Mouse (Mus musculus) liver, embryonic 13.5 days (tissue): ENCODE measurements around the gene Cabp4. TPM values are rescaled to one million over a fixed set of nuclear protein-coding genes. Genes with fewer than 3 reads are reported as not detected.

Experiments used
- ATAC-seq: fragments of 200-750 bp; cut with Nextera tagmentation; 2 replicates; pipeline ENCODE4 v1.8.0; 2017; ENCODE audit warnings: low read depth, mild to moderate bottlenecking, moderate number of reproducible peaks, moderate library complexity
- DNase-seq: peaks from one replicate; pipeline ENCODE4 v3.0.0; 2022
- H3K27ac ChIP-seq: fragments of 300-500 bp; sonication (generic); 2 replicates; pipeline ENCODE4 v1.5.1; 2015; ENCODE audit warnings: moderate library complexity, mild to moderate bottlenecking, inconsistent platforms
- H3K27me3 ChIP-seq: fragments of 300-500 bp; sonication (generic); 2 replicates; pipeline ENCODE4 v1.6.1; 2015; ENCODE audit warnings: mild to moderate bottlenecking, inconsistent platforms
- H3K36me3 ChIP-seq: fragments of 300-500 bp; sonication (generic); 2 replicates; pipeline ENCODE4 v1.6.1; 2015; ENCODE audit warnings: mild to moderate bottlenecking, inconsistent platforms
- H3K4me1 ChIP-seq: fragments of 300-500 bp; sonication (generic); replicated peaks from 2 replicates; pipeline ENCODE4 v1.6.1; 2015; ENCODE audit warnings: inconsistent platforms
- H3K4me2 ChIP-seq: fragments of 300-500 bp; sonication (generic); 2 replicates; pipeline ENCODE4 v1.6.1; 2015; ENCODE audit warnings: inconsistent platforms, mild to moderate bottlenecking, moderate library complexity
- H3K4me3 ChIP-seq: fragments of 300-500 bp; sonication (generic); replicated peaks from 2 replicates; pipeline ENCODE4 v1.5.1; 2015; ENCODE audit warnings: mild to moderate bottlenecking, inconsistent platforms
- H3K9ac ChIP-seq: fragments of 300-500 bp; sonication (generic); 2 replicates; pipeline ENCODE4 v1.6.1; 2015; ENCODE audit warnings: mild to moderate bottlenecking, inconsistent platforms
- H3K9me3 ChIP-seq: fragments of 300-500 bp; sonication (generic); replicated peaks from 2 replicates; pipeline ENCODE4 v1.6.1; 2016; ENCODE audit warnings: inconsistent platforms
- WGBS: fragments of 180-500 bp; shearing (Covaris S2); methylation state at CpG from one replicate; pipeline ENCODE4 v1.1.7; 2015; ENCODE audit not compliant: insufficient replicate concordance; 5-methylcytosine and 5-hydroxymethylcytosine counted together
- polyA plus RNA-seq: library from polyadenylated mRNA; unstranded; fragments of >200 nt; fragmentation: Nextera tagmentation; extraction: Ambion mirVana; gene quantifications from 2 replicates; pipeline ENCODE4 v1.2.1, GENCODE M21; 2015

Cabp4 gene
- polyA plus RNA-seq: 0.07 and 0.13 TPM in 2 replicates

DNA sequence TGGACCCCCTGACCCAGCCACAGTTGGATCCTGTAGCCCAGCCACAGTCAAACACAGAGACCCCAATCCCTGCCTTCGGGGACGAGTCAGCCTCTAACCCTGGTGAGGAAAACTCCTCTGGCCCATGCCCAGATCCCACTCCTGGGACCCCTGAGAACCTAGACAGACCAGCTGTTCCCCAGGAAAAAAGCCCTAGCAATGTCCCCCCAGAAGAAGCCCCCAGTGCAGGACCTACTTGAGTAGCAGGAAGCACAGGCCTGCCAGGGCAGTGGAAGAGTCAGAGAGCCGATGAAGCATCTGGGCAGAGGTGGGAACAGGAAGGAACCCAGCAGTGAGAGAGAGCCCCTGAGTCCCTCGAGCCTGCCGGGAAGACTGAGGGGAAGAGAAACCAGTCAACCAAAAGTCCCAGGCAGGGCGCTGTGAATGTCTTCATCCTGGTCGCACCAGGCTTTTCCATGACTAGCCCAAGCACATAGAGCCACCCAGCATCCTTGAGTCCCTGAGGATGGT is at the start of gene Cabp4:
Gene Cabp4, minus strand, starts transcription at position 275 of the 510 bp plus-strand sequence.
- no peak within 1 kb of the TSS for H3K4me2 ChIP-seq
- peaks cover 29% of the 10 kb centered on the region for H3K4me1 ChIP-seq
- WGBS: 57% methylated on average over 7 of the region's 7 CpGs
- no peaks in the 10 kb centered on the region for H3K36me3 ChIP-seq
- H3K9me3 ChIP-seq: 0 out of 2 replicates have a peak, but pooled peaks cover 4% of the 10 kb centered on the region
- DNase-seq (no peak), ATAC-seq (no peak)
- no peak within 1 kb of the TSS for H3K9ac ChIP-seq
- no peak within 1 kb of the TSS for H3K4me3 ChIP-seq
- H3K27ac ChIP-seq: no peak within 1 kb of the TSS
- H3K27me3 ChIP-seq: 0 out of 2 replicates have a peak, but pooled peaks cover 4% of the 10 kb centered on the region

DNA sequence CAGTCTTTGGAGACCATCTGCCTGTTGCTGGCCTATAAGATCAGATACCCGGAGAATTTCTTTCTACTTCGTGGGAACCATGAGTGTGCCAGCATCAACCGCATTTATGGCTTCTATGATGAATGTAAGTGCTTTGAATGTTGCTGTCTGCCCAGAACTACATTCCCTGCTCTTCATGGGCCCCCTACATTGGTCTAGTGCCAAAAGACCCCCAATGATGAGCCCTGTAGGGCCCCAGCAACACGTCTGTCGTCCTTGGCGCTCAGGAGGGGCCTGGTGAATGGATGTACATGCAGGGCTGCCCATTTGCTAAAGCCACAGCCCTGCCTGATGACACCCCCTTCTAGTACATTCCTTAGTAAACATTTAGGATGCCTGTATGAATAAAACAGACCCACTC is 49.3 kb upstream of the Cabp4 start:
- DNase-seq (no peak), ATAC-seq (no peak)
- peak overlapping the region; percentile 91 for H3K27ac ChIP-seq
- H3K4me3 ChIP-seq: peak overlapping the region; percentile 93
- H3K4me2 ChIP-seq: peak overlapping the region; percentile 90
- no peaks in the 10 kb centered on the region for H3K9me3 ChIP-seq
- H3K36me3 ChIP-seq: peaks cover 52% of the 10 kb centered on the region
- 50% methylated on average over 6 of the region's 6 CpGs for WGBS
- no peaks in the 10 kb centered on the region for H3K27me3 ChIP-seq
- H3K9ac ChIP-seq: peak overlapping the region; percentile 97
- H3K4me1 ChIP-seq: peaks cover 73% of the 10 kb centered on the region

DNA sequence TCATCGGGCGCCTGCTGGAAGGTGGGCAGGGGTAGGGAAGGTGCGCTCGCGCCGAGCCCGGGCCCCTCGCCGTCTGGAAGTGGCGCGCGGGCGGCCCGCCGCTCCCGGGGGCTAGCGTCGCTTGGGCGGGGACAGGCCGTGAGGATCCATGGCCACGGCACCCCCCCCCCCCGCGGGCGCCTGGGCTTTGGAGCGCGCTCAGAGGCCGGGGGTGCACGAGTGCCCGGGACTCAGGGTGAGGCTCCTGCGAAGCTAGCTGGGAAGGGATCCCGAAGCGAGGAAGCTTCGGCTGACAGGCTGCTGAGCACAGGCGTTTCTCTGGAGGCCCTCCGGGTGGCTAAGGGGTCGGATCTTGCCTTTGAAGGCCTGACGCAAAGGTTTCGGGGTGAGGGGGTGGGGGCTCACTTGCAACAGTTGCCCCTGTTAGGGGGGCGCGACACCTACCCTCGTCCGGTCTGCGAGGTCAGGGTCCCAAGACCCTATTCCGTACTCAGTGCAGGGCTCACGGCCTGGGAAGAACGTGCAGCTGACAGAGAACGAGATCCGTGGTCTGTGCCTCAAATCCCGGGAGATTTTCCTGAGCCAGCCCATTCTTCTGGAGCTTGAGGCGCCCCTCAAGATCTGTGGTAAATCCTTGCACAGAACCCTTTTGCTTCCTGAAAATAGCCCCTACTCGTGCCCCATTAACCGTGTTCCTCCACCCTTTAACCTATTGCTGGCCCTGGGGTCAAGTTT is 48.6 kb upstream of the Cabp4 start:
- DNase-seq: no peak
- no peaks in the 10 kb centered on the region for H3K9me3 ChIP-seq
- H3K36me3 ChIP-seq: peaks cover 45% of the 10 kb centered on the region
- WGBS: under 1% methylated on average over 51 of the region's 52 CpGs
- peak; percentile 62 for ATAC-seq
- H3K27me3 ChIP-seq: no peaks in the 10 kb centered on the region
- H3K4me2 ChIP-seq: peak overlapping the region; percentile 90
- H3K27ac ChIP-seq: peak overlapping the region; percentile 91
- peak overlapping the region; percentile 97 for H3K9ac ChIP-seq
- peaks cover 68% of the 10 kb centered on the region for H3K4me1 ChIP-seq
- peak overlapping the region; percentile 93 for H3K4me3 ChIP-seq

DNA sequence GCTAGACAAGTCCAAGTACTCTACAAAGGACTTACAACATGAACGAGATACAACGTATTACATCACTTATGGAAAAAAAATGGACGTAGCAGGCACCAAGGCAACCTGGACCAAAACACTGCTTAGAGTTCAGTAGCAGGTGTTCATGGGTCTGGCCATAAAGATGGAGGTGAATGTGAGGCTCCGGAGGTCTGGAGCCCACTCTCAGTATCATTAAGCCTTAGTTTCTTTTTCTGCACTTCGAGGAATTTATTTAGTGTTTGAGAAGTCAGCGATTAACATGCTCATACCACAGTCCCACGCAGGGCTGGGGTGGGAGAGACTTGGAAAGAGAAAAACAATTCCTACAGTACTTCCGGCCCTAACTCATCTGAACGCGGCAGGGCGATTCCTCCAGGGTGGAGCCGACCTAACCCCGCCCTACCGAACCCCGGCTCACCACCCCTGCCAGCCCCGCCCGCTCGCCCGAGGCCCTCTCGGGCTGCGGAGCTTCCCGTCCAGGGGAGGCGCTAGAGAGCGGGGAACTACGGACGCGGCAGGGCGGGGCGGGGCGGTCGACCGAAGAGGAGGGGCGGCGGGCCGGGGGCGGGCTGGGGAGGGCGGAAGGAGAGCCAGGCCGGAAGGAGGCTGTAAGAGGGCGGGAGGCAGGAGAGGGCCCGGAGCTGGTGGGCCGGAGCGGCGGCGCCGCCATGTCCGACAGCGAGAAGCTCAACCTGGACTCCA is 47.9 kb upstream of the Cabp4 start, which contains the start of gene Ppp1ca:
Gene Ppp1ca, plus strand, starts transcription at position 538 of the 723 bp plus-strand sequence.
- ATAC-seq (peak; percentile 93), DNase-seq (peak; percentile 95)
- Histone ChIP-seq H3K27me3 (no peaks in the 10 kb centered on the region), H3K9me3 (no peaks in the 10 kb centered on the region), H3K9ac (peak within 1 kb of the TSS; percentile 97), H3K4me3 (peak within 1 kb of the TSS; percentile 93), H3K4me1 (peaks cover 60% of the 10 kb centered on the region), H3K36me3 (peaks cover 37% of the 10 kb centered on the region), H3K4me2 (peak within 1 kb of the TSS; percentile 90), H3K27ac (peak within 1 kb of the TSS; percentile 91)
- 3% methylated on average over 38 of the region's 47 CpGs for WGBS

DNA sequence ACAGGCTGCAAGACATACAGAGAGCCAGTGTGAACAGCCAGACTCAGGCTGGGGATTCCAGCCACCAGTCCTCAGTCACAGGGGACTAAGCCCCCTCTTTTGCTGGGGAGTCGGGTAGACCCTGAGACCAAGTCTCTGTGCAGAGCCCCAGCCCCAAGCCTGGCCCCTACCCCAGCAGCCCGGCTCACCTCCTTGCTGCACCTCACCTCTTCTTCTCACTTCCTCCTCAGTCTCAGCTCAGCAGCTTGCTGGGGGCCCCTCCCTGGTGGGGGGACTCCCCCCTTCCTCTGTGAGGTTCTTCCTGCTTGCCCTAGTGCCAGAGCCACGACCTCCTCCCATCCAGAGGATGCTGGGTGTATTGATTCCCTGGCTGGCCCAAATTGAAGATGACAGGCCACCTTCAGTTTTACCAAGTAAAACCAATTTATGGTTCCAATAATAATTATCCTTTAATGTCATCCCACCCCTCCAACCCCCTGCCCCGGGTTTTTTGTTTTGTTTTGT is 47.0 kb upstream of the Cabp4 start, which contains the start of gene Tbc1d10c:
Gene Tbc1d10c, minus strand, starts transcription at position 454 of the 504 bp plus-strand sequence.
- DNase-seq (no peak), ATAC-seq (no peak)
- Histone ChIP-seq H3K4me3 (peak within 1 kb of the TSS; percentile 93), H3K4me2 (peak within 1 kb of the TSS; percentile 90), H3K27ac (peak within 1 kb of the TSS; percentile 91), H3K9me3 (no peaks in the 10 kb centered on the region), H3K9ac (peak within 1 kb of the TSS; percentile 97), H3K4me1 (peaks cover 56% of the 10 kb centered on the region), H3K27me3 (no peaks in the 10 kb centered on the region), H3K36me3 (peaks cover 29% of the 10 kb centered on the region)
- 26% methylated on average over 4 of the region's 4 CpGs for WGBS

DNA sequence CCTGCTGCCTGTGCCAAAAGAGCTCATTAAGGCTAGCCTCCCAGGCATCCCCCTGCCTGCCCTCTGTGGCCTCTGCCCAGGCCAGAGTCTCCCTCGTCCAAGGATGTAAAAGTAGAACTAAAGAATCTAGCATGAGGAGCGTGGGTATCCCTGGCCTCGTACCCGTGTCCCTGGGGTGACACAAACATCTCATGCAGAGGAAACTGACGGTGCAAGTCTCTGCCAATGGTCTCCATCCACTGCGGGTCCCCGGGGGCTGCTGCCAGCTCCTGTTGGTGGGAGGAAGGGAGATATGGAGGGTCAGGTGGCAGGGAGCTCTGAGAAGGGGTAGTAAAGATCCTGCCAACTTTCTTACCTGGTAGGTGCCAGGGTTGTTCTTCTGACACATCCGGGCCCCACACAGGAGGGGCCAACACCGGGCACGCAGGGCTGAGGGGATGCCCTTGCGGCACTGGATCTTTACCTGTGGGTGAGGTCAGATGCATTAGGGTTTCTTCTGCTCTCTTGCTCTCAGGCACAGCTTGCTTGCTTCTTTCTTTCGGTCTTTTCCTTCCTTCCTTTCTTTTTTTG is 45.3 kb upstream of the Cabp4 start:
- ATAC-seq (no peak), DNase-seq (no peak)
- 86% methylated on average over 12 of the region's 12 CpGs for WGBS
- Histone ChIP-seq H3K27ac (no peak overlapping the region), H3K4me1 (peaks cover 53% of the 10 kb centered on the region), H3K9me3 (no peaks in the 10 kb centered on the region), H3K4me2 (no peak overlapping the region), H3K36me3 (peaks cover 12% of the 10 kb centered on the region), H3K4me3 (no peak overlapping the region), H3K27me3 (no peaks in the 10 kb centered on the region), H3K9ac (no peak overlapping the region)

DNA sequence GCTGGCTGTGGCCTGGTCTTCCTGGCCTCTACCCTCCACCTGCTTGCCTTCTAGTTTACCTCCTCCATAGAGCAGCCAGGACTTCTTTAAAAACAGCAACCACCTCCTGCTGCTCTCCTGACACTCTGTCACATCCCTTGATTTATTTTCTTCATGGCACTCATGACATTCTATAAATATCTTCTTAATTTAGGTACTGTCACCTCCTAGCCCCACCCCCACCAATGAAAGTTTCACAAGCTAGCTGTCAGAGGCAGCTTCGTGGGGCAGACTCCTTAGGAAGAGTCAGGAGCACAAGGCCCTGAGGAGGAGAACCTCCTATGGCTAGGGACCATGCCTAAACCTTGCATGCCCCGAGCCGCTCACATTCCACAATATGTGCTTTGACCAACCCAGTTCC is 43.5 kb upstream of the Cabp4 start:
- Histone ChIP-seq H3K4me2 (no peak overlapping the region), H3K27me3 (no peaks in the 10 kb centered on the region), H3K27ac (no peak overlapping the region), H3K9me3 (no peaks in the 10 kb centered on the region), H3K9ac (no peak overlapping the region), H3K4me1 (peaks cover 35% of the 10 kb centered on the region), H3K4me3 (no peak overlapping the region), H3K36me3 (no peaks in the 10 kb centered on the region)
- no peak for DNase-seq
- no peak for ATAC-seq
- 72% methylated on average over 3 of the region's 3 CpGs for WGBS

DNA sequence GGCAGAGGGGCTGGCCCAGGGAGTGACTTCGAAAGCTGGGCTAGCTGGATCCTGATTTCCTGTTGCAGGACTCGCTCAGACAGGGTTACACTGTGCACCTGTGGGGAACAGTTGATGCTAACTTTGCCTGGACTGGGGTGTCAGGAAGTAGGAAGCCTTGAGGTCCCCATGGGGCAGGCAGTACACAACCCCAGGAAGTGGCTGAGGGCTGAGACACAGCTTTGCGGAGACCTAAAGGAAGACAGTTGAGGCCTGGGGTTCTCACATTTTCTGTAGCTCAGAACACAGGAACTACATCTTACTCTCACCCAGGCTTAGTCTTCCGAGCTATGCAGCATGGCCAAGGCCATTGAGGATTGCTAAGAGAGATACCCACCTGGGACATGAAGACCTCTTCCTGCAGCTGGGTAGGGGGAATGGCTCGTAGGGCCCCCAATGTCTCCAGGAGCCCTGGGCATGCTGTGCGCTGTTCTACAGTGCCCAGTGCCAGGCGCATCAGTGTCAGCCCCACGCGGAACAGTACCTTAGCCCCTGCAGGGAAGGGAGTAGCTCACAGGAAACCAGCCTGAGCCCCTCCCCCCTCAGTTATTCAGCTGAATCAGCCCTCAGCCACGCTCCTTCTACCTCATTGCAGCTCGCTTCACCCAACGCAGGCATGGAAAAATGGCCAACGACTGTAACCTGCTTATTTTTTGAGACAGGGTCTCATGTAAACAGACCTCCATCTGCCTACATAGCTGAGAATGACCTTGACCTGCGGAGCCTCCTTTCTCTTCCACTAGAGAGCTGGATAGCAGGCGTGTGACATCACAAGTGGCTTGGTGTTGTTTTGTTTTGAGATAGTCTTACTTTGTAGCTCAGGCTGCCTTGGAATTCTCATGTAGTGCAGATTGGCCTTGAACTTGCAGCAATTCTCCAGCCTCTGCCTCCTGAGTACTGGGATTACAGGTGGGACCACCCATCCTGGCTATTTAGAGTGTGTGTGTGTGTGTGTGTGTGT is 41.4 kb upstream of the Cabp4 start:
- no peaks in the 10 kb centered on the region for H3K9me3 ChIP-seq
- H3K36me3 ChIP-seq: no peaks in the 10 kb centered on the region
- H3K9ac ChIP-seq: no peak overlapping the region
- no peak for DNase-seq
- WGBS: 28% methylated on average over 15 of the region's 15 CpGs
- H3K4me2 ChIP-seq: peak overlapping the region; percentile 28; the same call in 1 of the 2 replicates
- H3K27me3 ChIP-seq: no peaks in the 10 kb centered on the region
- peak overlapping the region; percentile 68 for H3K27ac ChIP-seq
- peaks cover 25% of the 10 kb centered on the region for H3K4me1 ChIP-seq
- ATAC-seq: peak; percentile 46
- no peak overlapping the region for H3K4me3 ChIP-seq

DNA sequence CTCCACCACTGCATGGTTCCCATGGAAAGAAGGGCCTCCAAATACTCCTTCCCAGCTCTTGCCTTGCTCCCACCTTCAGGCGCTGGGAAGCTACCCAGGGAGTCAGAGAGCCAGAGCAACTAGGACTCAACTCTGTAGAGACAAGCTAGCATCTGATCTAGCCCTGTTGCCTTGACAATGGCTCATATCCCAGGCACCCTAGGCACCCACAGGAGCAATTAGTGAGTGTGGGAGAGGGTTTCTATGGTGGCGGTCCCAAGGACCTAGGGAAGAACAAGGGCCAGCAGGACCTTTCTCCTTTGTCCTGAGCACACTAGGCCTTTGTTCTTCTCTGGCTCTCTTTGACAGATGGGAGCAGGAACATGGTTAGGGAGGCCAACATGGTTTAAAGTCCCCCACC is 39.9 kb upstream of the Cabp4 start:
- 63% methylated on average over 2 of the region's 2 CpGs for WGBS
- Histone ChIP-seq H3K4me2 (no peak overlapping the region), H3K4me1 (peaks cover 22% of the 10 kb centered on the region), H3K9me3 (no peaks in the 10 kb centered on the region), H3K9ac (no peak overlapping the region), H3K27ac (no peak overlapping the region), H3K27me3 (no peaks in the 10 kb centered on the region), H3K36me3 (no peaks in the 10 kb centered on the region), H3K4me3 (no peak overlapping the region)
- DNase-seq (no peak), ATAC-seq (no peak)

DNA sequence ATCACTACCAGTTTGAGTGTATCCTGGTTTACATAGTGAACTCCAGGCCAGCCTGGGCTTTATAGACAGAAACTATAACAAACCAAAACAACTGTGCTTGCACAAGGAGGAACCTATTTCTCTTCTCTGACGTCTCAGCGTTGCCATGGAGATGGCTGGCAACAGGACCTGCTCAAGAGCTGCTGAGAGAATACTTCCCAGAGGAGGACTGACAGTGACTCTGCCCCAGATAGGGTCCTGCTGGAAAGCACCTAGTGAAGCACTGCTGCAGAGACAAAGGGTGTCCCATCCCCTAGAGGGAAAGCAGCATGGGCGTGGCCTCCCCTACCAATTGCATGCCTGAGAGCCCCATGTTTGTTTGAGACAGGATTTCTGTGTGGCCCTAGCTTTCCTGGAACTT is 38.1 kb upstream of the Cabp4 start:
- H3K4me3 ChIP-seq: no peak overlapping the region
- H3K9me3 ChIP-seq: no peaks in the 10 kb centered on the region
- DNase-seq (no peak), ATAC-seq (no peak)
- no peak overlapping the region for H3K9ac ChIP-seq
- no peak overlapping the region for H3K4me2 ChIP-seq
- WGBS: 42% methylated on average over 3 of the region's 3 CpGs
- no peak overlapping the region for H3K27ac ChIP-seq
- peaks cover 22% of the 10 kb centered on the region for H3K4me1 ChIP-seq
- H3K27me3 ChIP-seq: no peaks in the 10 kb centered on the region
- no peaks in the 10 kb centered on the region for H3K36me3 ChIP-seq
